Mouse (Mus musculus) right cerebral cortex, adult 2 months (tissue): ENCODE data around the gene 9030025P20Rik.
"Not testable (repeated sequence)": the region's sequence is repeated elsewhere in the genome, so short reads cannot be mapped to it uniquely, and the experiment has no call there.

Experiments
- DNase-seq, 2 experiments: peaks; one replicate each; pipeline ENCODE4 v3.0.0; 2021 to 2022; ENCODE audit warnings: low spot score in 2 of 2

9030025P20Rik gene

DNA sequence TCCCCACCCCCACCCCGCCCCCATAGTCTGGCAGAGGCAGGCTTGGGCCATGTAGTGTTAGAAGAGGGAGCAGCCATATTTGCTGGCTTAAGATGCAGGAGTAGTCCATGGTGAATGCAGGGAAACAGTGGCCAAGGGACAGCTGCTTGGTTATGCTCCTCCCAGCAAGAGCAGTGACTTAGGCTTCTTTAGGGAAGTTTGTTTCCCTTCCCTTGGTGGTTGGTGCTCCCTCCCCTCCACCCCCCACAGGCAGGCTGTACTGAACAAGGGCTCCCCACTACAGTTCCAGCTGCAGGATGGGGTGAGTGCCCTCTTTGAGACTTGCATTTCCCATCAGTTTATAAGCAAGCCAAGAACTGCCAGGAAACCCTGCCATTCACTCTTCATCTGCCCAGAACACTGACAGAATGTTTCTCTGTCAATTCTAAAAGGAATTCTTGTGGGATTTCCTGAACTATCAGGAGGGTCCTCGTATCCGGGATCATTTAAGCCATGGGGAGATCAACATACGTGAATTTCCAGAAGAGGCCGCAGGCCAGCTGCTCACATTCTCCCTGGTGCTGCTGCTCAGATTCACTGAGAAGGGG is 11.9 kb downstream of the 9030025P20Rik start:
- peak; percentile 2 to 7 for DNase-seq

DNA sequence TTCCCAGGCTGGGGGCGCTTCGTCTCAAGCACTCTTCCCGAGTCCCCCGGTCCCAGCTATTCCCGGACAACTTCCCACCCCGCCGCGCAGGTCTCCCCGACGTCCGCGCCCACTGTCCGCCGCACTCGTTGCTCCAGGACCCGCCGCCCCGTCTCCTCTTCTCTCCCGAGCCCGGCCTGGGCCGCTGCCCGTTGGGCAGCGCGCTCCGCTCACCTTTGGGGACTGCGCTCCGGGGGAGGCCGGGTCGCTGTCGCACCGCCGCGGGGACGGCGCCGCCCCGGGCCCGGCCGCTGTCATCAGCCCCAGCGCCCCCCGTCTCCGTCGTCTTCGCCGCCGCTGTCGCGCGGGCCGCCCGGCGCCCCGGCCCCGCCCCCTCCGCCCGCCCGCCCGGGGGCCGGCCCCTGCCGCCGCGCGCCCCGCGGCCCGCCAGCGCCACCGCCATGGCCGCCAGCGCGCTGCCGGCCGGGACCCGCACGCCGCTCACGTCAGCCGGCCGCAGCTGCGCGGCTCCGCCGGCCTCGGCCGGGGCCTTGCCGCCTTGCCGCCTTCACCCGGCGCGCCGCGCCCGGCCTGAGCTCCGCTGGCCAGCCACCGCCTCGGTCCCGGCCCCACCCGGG is 14.4 kb downstream of the 9030025P20Rik start:
- DNase-seq = not testable (repeated sequence)

DNA sequence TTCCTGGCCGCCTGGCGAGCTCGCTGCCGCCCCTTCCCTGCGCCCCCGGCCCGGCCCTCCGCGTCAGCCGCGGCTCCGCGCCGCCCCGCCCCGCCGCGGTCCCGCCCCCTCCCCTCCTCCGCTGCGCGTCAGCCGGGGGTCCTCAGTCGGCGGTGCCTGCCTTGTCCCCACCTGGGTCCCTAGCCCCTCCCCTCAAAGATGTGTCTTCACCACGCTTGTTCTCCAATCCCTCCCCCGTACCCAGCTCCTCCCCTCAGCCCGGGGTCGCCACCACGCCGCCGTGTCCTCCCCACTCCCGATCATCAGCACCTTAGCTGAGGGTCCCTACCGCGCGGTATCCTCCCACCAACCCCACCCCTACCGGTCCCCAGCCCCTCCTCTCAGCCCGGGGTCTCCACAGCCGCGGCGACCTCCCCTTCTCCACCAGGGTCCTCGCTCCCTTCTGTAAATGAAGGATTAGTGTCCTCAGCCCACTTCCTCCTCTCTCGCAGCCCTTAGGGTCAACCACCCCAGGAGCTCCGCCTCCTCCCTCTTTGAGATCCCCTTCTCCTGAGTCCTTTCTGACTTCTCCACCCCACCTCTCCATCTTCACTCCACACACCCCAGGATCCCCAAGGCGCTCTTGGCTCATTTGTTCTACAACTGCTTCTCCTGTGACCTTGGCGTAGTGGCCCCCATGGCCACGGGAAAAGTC is 15.0 kb downstream of the 9030025P20Rik start:
- not testable (repeated sequence) for DNase-seq

DNA sequence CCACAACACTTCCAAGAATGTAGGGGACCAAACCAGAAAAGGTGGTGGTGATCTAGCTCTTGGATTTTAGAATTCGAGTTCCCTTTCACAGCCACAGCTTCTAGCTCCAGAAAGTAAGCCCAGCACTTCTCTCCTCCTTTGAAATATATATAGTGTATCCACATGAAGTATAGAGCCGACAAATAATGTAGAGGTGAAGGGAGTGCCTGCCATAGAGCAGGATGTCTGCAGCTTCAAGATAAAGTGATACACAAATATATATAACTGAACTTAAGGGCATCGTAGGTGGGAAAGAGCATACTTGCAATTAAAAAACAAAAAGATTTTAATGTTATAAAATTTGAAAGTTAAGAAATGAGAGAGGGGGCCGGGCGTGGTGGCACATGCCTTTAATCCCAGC is 15.9 kb downstream of the 9030025P20Rik start:
- DNase-seq = not testable (repeated sequence)

DNA sequence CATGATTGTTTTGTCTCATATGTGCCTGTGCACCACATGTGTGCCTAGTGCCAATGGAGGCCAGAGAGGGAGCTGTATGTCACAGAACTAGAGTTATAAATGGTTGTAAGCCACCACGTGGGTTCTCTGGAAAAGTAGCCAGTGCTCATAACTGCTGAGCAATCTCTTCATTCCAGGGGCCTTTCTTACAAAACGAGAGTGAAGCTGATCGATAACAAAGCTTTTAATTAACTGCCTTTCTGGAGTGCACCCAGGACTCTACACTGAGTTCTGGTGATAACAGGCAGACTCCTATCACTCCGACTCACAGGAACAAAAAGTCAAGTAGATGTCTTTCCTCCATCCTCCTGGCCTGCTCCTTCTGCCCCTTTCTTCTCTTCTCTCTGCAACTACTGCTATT is 21.8 kb downstream of the 9030025P20Rik start:
- DNase-seq = not testable (repeated sequence)

DNA sequence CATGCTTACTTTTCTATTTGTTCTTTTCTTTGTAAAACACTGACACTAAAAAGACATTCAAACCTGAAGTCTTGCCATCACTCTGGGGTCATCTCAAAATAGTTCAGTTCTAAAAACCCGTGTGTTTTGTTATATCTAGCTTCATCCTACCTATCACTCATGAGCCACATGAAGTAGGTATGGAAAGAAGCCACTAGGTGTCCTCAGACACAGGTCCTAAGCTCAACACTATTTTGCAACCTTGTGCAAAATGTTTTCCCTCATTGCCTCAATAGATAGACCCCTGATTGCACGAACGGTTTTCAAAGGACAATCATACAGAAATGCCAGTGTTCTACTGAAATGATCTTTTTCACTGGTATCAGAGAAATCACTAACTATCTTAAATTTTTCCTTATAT is 30.8 kb downstream of the 9030025P20Rik start:
- DNase-seq = not testable (repeated sequence)

DNA sequence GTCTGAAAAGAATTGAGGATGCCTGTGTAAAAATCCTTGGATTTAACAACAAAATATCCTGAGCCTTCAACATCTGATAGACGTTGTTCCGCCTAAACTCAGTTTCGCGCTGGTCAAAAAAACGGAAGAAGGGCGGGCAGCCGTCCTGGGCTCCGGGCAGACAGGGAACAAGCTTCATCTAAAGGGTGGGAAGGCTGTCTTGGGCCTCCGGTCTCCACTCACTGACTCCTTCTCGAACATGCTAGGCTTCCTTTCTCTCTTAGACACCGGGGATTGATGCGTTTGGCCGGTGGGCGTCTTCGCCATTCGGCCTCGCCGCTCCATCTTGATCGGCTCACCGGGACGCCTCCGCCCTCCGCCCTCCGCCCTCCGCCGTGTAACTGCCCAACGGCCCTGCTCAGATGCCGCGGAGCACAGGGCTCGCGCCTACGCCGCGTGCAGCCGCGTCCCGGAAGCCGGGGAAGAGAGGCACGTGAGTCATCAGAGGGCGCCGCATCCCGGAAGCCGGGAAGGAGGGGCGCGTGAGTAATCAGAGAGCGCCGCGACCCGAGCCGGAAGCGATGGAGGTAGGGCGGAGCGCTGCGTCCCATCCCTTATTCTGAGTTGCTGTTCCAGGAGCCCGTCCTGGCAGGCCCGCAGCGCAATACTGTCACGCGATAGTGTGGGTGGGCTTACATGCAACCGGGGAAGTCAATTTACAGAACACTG is 31.6 kb downstream of the 9030025P20Rik start, which contains the start of gene Gm3435:
Gene Gm3435, plus strand, starts transcription at position 471 of the 708 bp plus-strand sequence.
- not testable (repeated sequence) for DNase-seq

DNA sequence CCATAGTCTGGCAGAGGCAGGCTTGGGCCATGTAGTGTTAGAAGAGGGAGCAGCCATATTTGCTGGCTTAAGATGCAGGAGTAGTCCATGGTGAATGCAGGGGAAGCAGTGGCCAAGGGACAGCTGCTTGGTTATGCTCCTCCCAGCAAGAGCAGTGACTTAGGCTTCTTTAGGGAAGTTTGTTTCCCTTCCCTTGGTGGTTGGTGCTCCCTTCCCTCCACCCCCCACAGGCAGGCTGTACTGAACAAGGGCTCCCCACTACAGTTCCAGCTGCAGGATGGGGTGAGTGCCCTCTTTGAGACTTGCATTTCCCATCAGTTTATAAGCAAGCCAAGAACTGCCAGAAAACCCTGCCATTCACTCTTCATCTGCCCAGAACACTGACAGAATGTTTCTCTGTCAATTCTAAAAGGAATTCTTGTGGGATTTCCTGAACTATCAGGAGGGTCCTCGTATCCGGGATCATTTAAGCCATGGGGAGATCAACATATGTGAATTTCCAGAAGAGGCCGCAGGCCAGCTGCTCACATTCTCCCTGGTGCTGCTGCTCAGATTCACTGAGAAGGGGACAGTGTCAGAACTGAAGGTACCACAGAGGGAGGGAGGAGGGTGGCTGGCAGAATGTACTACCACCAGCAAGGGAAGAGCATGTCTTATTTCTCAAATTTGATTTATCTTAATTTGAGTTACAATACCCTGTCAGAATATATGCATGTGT is 43.4 kb downstream of the 9030025P20Rik start:
- peak; percentile 5 to 17 for DNase-seq

DNA sequence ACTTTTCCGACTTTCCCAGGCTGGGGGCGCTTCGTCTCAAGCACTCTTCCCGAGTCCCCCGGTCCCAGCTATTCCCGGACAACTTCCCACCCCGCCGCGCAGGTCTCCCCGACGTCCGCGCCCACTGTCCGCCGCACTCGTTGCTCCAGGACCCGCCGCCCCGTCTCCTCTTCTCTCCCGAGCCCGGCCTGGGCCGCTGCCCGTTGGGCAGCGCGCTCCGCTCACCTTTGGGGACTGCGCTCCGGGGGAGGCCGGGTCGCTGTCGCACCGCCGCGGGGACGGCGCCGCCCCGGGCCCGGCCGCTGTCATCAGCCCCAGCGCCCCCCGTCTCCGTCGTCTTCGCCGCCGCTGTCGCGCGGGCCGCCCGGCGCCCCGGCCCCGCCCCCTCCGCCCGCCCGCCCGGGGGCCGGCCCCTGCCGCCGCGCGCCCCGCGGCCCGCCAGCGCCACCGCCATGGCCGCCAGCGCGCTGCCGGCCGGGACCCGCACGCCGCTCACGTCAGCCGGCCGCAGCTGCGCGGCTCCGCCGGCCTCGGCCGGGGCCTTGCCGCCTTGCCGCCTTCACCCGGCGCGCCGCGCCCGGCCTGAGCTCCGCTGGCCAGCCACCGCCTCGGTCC is 45.7 kb downstream of the 9030025P20Rik start:
- DNase-seq = not testable (repeated sequence)

DNA sequence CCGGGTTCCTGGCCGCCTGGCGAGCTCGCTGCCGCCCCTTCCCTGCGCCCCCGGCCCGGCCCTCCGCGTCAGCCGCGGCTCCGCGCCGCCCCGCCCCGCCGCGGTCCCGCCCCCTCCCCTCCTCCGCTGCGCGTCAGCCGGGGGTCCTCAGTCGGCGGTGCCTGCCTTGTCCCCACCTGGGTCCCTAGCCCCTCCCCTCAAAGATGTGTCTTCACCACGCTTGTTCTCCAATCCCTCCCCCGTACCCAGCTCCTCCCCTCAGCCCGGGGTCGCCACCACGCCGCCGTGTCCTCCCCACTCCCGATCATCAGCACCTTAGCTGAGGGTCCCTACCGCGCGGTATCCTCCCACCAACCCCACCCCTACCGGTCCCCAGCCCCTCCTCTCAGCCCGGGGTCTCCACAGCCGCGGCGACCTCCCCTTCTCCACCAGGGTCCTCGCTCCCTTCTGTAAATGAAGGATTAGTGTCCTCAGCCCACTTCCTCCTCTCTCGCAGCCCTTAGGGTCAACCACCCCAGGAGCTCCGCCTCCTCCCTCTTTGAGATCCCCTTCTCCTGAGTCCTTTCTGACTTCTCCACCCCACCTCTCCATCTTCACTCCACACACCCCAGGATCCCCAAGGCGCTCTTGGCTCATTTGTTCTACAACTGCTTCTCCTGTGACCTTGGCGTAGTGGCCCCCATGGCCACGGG is 46.4 kb downstream of the 9030025P20Rik start:
- DNase-seq = not testable (repeated sequence)

DNA sequence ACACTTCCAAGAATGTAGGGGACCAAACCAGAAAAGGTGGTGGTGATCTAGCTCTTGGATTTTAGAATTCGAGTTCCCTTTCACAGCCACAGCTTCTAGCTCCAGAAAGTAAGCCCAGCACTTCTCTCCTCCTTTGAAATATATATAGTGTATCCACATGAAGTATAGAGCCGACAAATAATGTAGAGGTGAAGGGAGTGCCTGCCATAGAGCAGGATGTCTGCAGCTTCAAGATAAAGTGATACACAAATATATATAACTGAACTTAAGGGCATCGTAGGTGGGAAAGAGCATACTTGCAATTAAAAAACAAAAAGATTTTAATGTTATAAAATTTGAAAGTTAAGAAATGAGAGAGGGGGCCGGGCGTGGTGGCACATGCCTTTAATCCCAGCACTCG is 47.2 kb downstream of the 9030025P20Rik start:
- DNase-seq = not testable (repeated sequence)

DNA sequence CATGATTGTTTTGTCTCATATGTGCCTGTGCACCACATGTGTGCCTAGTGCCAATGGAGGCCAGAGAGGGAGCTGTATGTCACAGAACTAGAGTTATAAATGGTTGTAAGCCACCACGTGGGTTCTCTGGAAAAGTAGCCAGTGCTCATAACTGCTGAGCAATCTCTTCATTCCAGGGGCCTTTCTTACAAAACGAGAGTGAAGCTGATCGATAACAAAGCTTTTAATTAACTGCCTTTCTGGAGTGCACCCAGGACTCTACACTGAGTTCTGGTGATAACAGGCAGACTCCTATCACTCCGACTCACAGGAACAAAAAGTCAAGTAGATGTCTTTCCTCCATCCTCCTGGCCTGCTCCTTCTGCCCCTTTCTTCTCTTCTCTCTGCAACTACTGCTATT is 53.1 kb downstream of the 9030025P20Rik start:
- DNase-seq = not testable (repeated sequence)

DNA sequence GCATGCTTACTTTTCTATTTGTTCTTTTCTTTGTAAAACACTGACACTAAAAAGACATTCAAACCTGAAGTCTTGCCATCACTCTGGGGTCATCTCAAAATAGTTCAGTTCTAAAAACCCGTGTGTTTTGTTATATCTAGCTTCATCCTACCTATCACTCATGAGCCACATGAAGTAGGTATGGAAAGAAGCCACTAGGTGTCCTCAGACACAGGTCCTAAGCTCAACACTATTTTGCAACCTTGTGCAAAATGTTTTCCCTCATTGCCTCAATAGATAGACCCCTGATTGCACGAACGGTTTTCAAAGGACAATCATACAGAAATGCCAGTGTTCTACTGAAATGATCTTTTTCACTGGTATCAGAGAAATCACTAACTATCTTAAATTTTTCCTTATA is 62.2 kb downstream of the 9030025P20Rik start:
- DNase-seq = not testable (repeated sequence)
